Mouse (Mus musculus) midbrain, embryonic 14.5 days (tissue): ENCODE results near the gene Dpp6. TPM values are rescaled to one million over a fixed set of nuclear protein-coding genes. Genes with fewer than 3 reads are reported as not detected.

ENCODE experiments used
- ATAC-seq: fragments of 200-750 bp; cut with Nextera tagmentation; 2 replicates; pipeline ENCODE4 v1.8.0; 2017; ENCODE audit warnings: moderate number of reproducible peaks, moderate library complexity; ENCODE audit not compliant: low FRiP score, low TSS enrichment
- DNase-seq: peaks from one replicate; pipeline ENCODE4 v3.0.0-alpha.2; 2015
- H3K27ac ChIP-seq: fragments of 300-500 bp; sonication (generic); replicated peaks from 2 replicates; pipeline ENCODE4 v1.5.1; 2014; ENCODE audit warnings: mild to moderate bottlenecking, low read depth, low read length, moderate library complexity
- H3K27me3 ChIP-seq: fragments of 300-500 bp; sonication (generic); 2 replicates; pipeline ENCODE4 v1.6.1; 2014; ENCODE audit warnings: low read length, control low read depth, mixed read lengths; ENCODE audit not compliant: control insufficient read depth, insufficient read depth
- H3K36me3 ChIP-seq: fragments of 300-500 bp; sonication (generic); 2 replicates; pipeline ENCODE4 v1.6.1; 2014; ENCODE audit warnings: low read length, control low read depth; ENCODE audit not compliant: control insufficient read depth, insufficient read depth
- H3K4me1 ChIP-seq: fragments of 300-500 bp; sonication (generic); 2 replicates; pipeline ENCODE4 v1.6.1; 2014; ENCODE audit warnings: mild to moderate bottlenecking, antibody characterized with exemption, low read length, control low read depth; ENCODE audit not compliant: control insufficient read depth, insufficient read depth
- H3K4me2 ChIP-seq: fragments of 300-500 bp; sonication (generic); 2 replicates; pipeline ENCODE4 v1.6.1; 2014; ENCODE audit warnings: mild to moderate bottlenecking, low read length, moderate library complexity
- H3K4me3 ChIP-seq: fragments of 300-500 bp; sonication (generic); replicated peaks from 2 replicates; pipeline ENCODE4 v1.5.1; 2014; ENCODE audit warnings: low read depth, low read length
- H3K9ac ChIP-seq: fragments of 300-500 bp; sonication (generic); replicated peaks from 2 replicates; pipeline ENCODE4 v1.6.1; 2014; ENCODE audit warnings: mild to moderate bottlenecking, low read length, moderate library complexity
- H3K9me3 ChIP-seq: fragments of 300-500 bp; sonication (generic); 2 replicates; pipeline ENCODE4 v1.6.1; 2016; ENCODE audit warnings: low read length, control low read depth, mixed read lengths; ENCODE audit not compliant: control insufficient read depth
- WGBS: fragments of 180-500 bp; shearing (Covaris S2); extraction: QIAGEN DNeasy Blood & Tissue Kit; methylation state at CpG from one replicate; pipeline ENCODE4 v1.1.7; 2014; 5-methylcytosine and 5-hydroxymethylcytosine counted together
- polyA plus RNA-seq: library from polyadenylated mRNA; unstranded; fragments of >200 nt; fragmentation: Nextera tagmentation; extraction: Ambion mirVana; gene quantifications from 2 replicates; pipeline ENCODE4 v1.2.1, GENCODE M21; 2014

Gene Dpp6
- polyA plus RNA-seq, 1 experiment from 2014 or later = 72.6 TPM

- Histone ChIP-seq H3K36me3 (no peaks in the 10 kb centered on the region), H3K27ac (no peak overlapping the region), H3K27me3 (no peaks in the 10 kb centered on the region), H3K4me3 (no peak overlapping the region), H3K4me2 (no peak overlapping the region), H3K9me3 (no peaks in the 10 kb centered on the region), H3K4me1 (no peaks in the 10 kb centered on the region), H3K9ac (no peak overlapping the region)
- DNase-seq (no peak), ATAC-seq (no peak)
- WGBS = 84% methylated on average over 1 of the region's 1 CpGs
Measured at GRCm38 (mm10) chr5:27418856-27419255, 601.9 kb downstream of the Dpp6 start.

- 69% methylated on average over 4 of the region's 4 CpGs for WGBS
- H3K4me3 ChIP-seq = no peak overlapping the region
Measured at GRCm38 (mm10) chr5:27421090-27421635, 604.2 kb downstream of the Dpp6 start.

DNA sequence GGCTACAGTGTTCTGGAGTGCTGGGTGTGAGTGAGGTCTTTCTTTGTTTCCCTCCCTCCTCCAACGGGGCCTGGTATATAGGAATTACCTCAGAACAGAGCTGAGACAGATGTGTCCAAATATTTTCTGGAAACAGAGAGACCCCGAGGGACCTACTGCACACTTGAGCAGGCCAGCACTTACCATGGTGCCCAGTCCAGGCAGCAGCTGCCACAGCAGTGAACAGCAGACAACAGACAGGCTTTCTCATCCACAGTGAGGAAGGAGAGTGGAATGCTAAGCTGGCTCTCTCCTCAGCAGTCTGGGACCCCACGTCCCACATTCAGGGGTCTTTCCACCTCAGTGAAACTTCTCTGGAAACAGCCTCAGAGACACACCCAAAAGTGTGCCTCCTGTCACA lies 606.8 kb downstream of the Dpp6 start:
- Histone ChIP-seq H3K4me1 (no peaks in the 10 kb centered on the region), H3K27me3 (no peaks in the 10 kb centered on the region), H3K9ac (no peak overlapping the region), H3K4me2 (no peak overlapping the region), H3K36me3 (no peaks in the 10 kb centered on the region), H3K27ac (no peak overlapping the region), H3K9me3 (no peaks in the 10 kb centered on the region), H3K4me3 (no peak overlapping the region)
- no peak for DNase-seq
- ATAC-seq = no peak
- 71% methylated on average over 3 of the region's 3 CpGs for WGBS

More at GRCm38 (mm10) chr5:27421090-27421635, 604.2 kb downstream of the Dpp6 start:
- ATAC-seq (no peak), DNase-seq (no peak)
- Histone ChIP-seq H3K4me2 (no peak overlapping the region), H3K9ac (no peak overlapping the region), H3K27me3 (no peaks in the 10 kb centered on the region), H3K27ac (no peak overlapping the region), H3K4me1 (no peaks in the 10 kb centered on the region), H3K36me3 (no peaks in the 10 kb centered on the region), H3K9me3 (no peaks in the 10 kb centered on the region)

DNA sequence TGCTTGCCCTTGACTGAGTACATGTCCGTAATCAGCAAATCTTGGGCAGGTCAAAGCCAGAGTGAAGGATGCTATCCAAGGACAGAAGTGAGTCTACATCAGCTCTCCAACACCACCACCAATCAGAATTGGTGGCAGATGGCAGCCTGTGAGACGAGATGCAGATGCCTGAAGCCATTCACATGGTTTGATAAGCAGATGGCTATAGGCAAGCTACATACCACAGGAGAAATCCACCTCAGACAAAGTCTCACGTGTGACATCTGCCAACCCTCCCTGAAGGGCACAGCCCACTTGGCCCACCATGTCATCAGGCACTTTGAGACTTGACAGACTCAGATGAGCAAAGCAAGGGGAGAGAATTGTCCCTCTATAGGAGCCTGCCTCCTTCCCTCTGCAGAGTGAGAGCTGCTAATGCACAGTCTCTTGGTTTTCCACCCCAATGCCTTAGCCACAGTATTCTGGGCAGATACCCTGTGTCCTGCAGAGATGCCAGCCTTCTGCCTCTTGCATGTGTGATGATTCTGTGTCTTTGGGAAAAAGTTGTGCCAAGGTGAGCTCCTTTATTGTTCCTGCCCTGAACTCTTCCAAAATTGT lies 607.6 kb downstream of the Dpp6 start:
- Histone ChIP-seq H3K27me3 (no peaks in the 10 kb centered on the region), H3K27ac (no peak overlapping the region), H3K9me3 (no peaks in the 10 kb centered on the region), H3K36me3 (no peaks in the 10 kb centered on the region), H3K4me2 (no peak overlapping the region), H3K4me1 (no peaks in the 10 kb centered on the region), H3K9ac (no peak overlapping the region), H3K4me3 (no peak overlapping the region)
- WGBS = 73% methylated on average over 3 of the region's 3 CpGs
- no peak for DNase-seq
- no peak for ATAC-seq

GRCm38 (mm10) chr5:27426200-27426599 lies 609.2 kb downstream of the Dpp6 start:
- WGBS = 88% methylated on average over 1 of the region's 1 CpGs
- DNase-seq (no peak), ATAC-seq (no peak)
- Histone ChIP-seq H3K9ac (no peak overlapping the region), H3K9me3 (no peaks in the 10 kb centered on the region), H3K27ac (no peak overlapping the region), H3K4me3 (no peak overlapping the region), H3K27me3 (no peaks in the 10 kb centered on the region), H3K4me1 (no peaks in the 10 kb centered on the region), H3K36me3 (no peaks in the 10 kb centered on the region), H3K4me2 (no peak overlapping the region)

DNA sequence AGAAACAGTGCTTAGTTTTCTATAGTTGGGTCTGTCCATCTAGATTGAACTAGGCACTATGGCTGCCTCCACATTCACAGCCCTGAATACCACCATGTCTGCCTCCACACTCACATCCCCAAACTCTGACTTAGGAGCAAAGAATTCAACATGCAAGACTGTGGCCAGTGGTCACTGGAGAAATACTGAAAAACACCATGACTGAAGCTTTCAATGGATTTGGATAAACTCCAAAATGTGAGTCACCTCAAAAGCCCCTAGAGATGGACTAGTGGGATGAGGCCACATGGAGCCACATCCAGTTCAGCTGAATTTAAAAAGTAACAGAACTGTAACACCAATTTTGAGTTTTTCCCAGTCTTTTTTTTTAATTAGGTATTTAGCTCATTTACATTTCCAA lies 616.6 kb downstream of the Dpp6 start:
- H3K4me2 ChIP-seq = no peak overlapping the region
- no peak for ATAC-seq
- no peak overlapping the region for H3K9ac ChIP-seq
- no peaks in the 10 kb centered on the region for H3K9me3 ChIP-seq
- H3K27me3 ChIP-seq = no peaks in the 10 kb centered on the region
- DNase-seq = no peak
- no peak overlapping the region for H3K27ac ChIP-seq
- H3K4me1 ChIP-seq = no peaks in the 10 kb centered on the region
- no peak overlapping the region for H3K4me3 ChIP-seq
- no peaks in the 10 kb centered on the region for H3K36me3 ChIP-seq

DNA sequence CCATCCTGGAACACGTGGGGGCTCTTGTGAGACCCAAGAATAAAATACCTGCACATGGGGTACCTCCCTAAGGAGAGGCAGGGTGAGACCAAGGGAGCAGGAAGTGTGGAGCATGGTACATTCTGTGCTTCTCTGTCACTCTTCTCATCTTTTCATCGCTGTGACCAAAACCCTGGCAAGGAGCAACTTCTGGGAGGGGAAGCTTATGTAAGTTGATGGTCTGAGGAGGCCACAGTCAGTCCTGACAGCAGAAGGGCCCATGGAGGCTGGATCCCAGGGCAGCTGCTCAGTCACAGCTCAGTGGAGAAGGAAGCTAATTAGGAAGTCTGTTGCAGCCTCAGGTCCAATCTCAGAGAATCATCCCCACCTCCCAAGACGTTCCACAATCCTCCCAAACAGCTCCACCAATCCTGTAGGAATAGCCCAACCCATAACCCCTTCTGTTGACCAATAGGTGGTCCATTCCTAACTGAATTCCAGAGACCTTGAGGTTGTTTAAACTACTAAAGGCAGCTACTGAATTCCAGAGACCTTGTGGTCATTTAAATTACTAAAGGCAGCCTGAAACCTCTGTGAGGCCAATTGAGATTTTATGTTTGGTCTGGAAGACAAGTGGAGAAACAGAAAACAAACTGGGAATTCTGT lies 636.3 kb downstream of the Dpp6 start:
- WGBS = 38% methylated on average over 3 of the region's 3 CpGs
- no peak for ATAC-seq
- no peak for DNase-seq

GRCm38 (mm10) chr5:27454386-27454785 lies 637.4 kb downstream of the Dpp6 start:
- DNase-seq (no peak), ATAC-seq (no peak)
- H3K9me3 ChIP-seq = no peaks in the 10 kb centered on the region
- H3K27me3 ChIP-seq = no peaks in the 10 kb centered on the region
- H3K27ac ChIP-seq = no peak overlapping the region
- H3K4me2 ChIP-seq = no peak overlapping the region
- H3K4me1 ChIP-seq = no peaks in the 10 kb centered on the region
- H3K36me3 ChIP-seq = no peaks in the 10 kb centered on the region
- 77% methylated on average over 3 of the region's 3 CpGs for WGBS
- no peak overlapping the region for H3K9ac ChIP-seq
- H3K4me3 ChIP-seq = no peak overlapping the region

More for the DNA sequence above, 636.3 kb downstream of the Dpp6 start:
- no peak overlapping the region for H3K4me3 ChIP-seq
- H3K4me2 ChIP-seq = no peak overlapping the region
- no peak overlapping the region for H3K9ac ChIP-seq
- no peak overlapping the region for H3K27ac ChIP-seq
- H3K27me3 ChIP-seq = no peaks in the 10 kb centered on the region
- H3K4me1 ChIP-seq = no peaks in the 10 kb centered on the region
- H3K36me3 ChIP-seq = no peaks in the 10 kb centered on the region
- no peaks in the 10 kb centered on the region for H3K9me3 ChIP-seq

- H3K4me2 ChIP-seq = no peak overlapping the region
- WGBS = 93% methylated on average over 1 of the region's 1 CpGs
- H3K36me3 ChIP-seq = no peaks in the 10 kb centered on the region
Measured at GRCm38 (mm10) chr5:27456981-27457380, 640.0 kb downstream of the Dpp6 start.

More at GRCm38 (mm10) chr5:27456981-27457380, 640.0 kb downstream of the Dpp6 start:
- Histone ChIP-seq H3K27me3 (no peaks in the 10 kb centered on the region), H3K4me1 (no peaks in the 10 kb centered on the region), H3K9ac (no peak overlapping the region), H3K27ac (no peak overlapping the region), H3K4me3 (no peak overlapping the region), H3K9me3 (no peaks in the 10 kb centered on the region)
- ATAC-seq (no peak), DNase-seq (no peak)
